Mouse (Mus musculus): ENCODE measurements around the gene Slit3. TPM values are rescaled to one million over a fixed set of nuclear protein-coding genes. Genes with fewer than 3 reads are reported as not detected.

Gene Slit3
- total and polyA plus RNA-seq, 3 experiments = 0.76 TPM; not detected in 2

DNA sequence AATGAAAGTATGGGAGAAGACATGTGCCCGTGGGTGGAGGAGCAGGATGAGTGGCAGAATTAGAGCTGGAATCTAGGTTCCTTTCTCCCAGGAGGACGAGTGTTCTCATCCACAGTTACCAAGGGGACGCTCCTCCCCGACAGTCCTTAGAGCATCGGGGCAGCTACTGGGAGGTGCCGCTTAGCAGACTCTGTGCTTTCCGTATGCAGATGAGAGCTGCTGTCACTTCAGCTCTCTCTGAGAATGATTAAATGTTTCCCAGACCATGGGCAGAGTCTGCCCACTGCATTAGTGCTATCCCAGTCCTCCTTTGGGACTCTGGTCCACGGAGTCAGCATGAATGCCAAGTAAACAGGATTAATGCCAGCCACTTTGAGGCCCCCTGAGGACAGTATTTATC is 359.1 kb downstream of the Slit3 start:
- DNase-seq (ENCODE audit: low spot score) = no peak
- Histone ChIP-seq H3K27me3 (ENCODE audit: insufficient read depth, low read length) (no peaks in the 10 kb centered on the region), H3K4me1 (ENCODE audit: insufficient read depth, low read depth, low read length) (no peaks in the 10 kb centered on the region), H3K9me3 (replicated peaks) (peaks cover 49% of the 10 kb centered on the region), H3K36me3 (replicated peaks) (no peaks in the 10 kb centered on the region), H3K4me3 (ENCODE audit: low read depth, low read length) (no peak overlapping the region)
- no peak for ATAC-seq (ENCODE audit: extremely low read depth, insufficient number of reproducible peaks, low FRiP score, poor library complexity, severe bottlenecking)
- TF ChIP-seq POLR2AphosphoS5 (IDR thresholded peaks at IDR 0.05; ENCODE audit: insufficient replicate concordance, low read depth, low read length) = no peak
- TF ChIP-seq GATA1 (IDR thresholded peaks at IDR 0.05; ENCODE audit: borderline replicate concordance, low read length) = no peak
- TF ChIP-seq CTCF (IDR thresholded peaks at IDR 0.05; ENCODE audit: low read depth, low read length) = no peak
- TF ChIP-seq GATA2 (IDR thresholded peaks at IDR 0.05; ENCODE audit: borderline replicate concordance, low read depth, low read length) = no peak
- no peak for TF ChIP-seq TAL1 (conservative IDR thresholded peaks at IDR 0.05; ENCODE audit: low read depth, low read length)

DNA sequence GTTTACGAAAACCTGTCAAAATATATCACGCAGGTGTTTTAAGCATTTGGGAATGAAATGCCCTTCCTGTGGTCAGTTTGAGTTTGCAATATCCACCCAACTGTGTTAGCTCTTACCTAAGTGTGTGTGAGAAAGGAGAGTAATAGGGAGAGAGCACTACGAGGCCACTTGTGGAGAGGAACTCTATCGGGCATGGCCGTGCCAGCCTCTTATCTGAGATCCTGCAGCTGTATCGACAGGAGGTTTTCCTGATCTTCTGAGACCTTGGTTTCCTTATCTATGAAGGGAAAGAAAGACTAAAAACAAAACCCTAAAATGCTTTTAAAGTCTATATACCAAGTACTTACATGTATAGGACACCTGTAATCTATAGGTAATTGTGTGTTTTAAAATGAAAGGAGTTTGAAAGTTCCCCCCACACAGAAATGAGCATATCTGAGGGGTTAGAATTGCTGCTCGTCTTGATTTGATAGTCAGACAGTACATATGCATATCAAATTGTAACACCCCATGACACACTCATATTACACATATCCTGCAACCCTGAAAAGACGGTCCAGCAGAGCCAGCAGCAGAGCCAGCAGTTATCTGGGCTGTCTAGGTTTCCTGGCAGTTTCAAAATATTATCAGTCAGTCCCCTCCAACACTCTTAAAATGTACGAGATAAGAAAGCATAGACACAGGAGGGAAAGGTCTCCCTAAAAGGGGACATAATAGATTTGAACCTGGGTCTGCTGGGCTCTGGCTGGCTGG is 360.8 kb downstream of the Slit3 start:
- ATAC-seq (ENCODE audit: extremely low read depth, insufficient number of reproducible peaks, low FRiP score, poor library complexity, severe bottlenecking) = no peak
- H3K9me3 ChIP-seq (replicated peaks) = peaks cover 46% of the 10 kb centered on the region
- H3K27me3 ChIP-seq (ENCODE audit: insufficient read depth, low read length) = no peaks in the 10 kb centered on the region
- no peak for TF ChIP-seq TAL1 (conservative IDR thresholded peaks at IDR 0.05; ENCODE audit: low read depth, low read length)
- TF ChIP-seq GATA2 (IDR thresholded peaks at IDR 0.05; ENCODE audit: borderline replicate concordance, low read depth, low read length) = no peak
- TF ChIP-seq GATA1 (IDR thresholded peaks at IDR 0.05; ENCODE audit: borderline replicate concordance, low read length) = no peak
- no peak for TF ChIP-seq POLR2AphosphoS5 (IDR thresholded peaks at IDR 0.05; ENCODE audit: insufficient replicate concordance, low read depth, low read length)
- TF ChIP-seq CTCF (IDR thresholded peaks at IDR 0.05; ENCODE audit: low read depth, low read length) = no peak
- no peaks in the 10 kb centered on the region for H3K4me1 ChIP-seq (ENCODE audit: insufficient read depth, low read depth, low read length)
- no peaks in the 10 kb centered on the region for H3K36me3 ChIP-seq (replicated peaks)
- H3K4me3 ChIP-seq (ENCODE audit: low read depth, low read length) = no peak overlapping the region
- no peak for DNase-seq (ENCODE audit: low spot score)

DNA sequence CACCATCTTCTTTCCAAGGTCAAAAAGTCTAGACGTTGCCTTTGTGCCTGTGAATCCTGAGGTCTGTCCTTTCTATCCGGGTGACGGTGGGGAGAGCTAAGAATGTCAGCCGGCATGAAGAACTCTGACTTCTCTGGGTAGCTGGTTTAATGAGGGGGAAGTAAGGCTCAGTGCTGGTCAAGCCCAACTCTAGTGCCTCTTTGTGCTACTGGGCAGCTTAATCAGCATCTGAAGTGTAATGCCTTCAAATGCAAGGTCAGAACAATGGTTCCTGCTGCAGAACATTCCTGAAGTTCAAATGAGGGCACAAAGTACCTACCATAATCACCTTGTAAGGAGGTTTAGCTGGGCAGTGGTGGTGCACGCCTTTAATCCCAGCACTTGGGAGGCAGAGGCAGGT is 366.9 kb downstream of the Slit3 start:
- TF ChIP-seq TAL1 (conservative IDR thresholded peaks at IDR 0.05; ENCODE audit: low read depth, low read length) = no peak
- H3K4me1 ChIP-seq (ENCODE audit: insufficient read depth, low read depth, low read length) = no peaks in the 10 kb centered on the region
- DNase-seq (ENCODE audit: low spot score) (no peak), ATAC-seq (ENCODE audit: extremely low read depth, insufficient number of reproducible peaks, low FRiP score, poor library complexity, severe bottlenecking) (no peak)
- peaks cover 41% of the 10 kb centered on the region for H3K9me3 ChIP-seq (replicated peaks)
- no peaks in the 10 kb centered on the region for H3K27me3 ChIP-seq (ENCODE audit: insufficient read depth, low read length)
- H3K36me3 ChIP-seq (replicated peaks) = no peaks in the 10 kb centered on the region
- no peak overlapping the region for H3K4me3 ChIP-seq (ENCODE audit: low read depth, low read length)

DNA sequence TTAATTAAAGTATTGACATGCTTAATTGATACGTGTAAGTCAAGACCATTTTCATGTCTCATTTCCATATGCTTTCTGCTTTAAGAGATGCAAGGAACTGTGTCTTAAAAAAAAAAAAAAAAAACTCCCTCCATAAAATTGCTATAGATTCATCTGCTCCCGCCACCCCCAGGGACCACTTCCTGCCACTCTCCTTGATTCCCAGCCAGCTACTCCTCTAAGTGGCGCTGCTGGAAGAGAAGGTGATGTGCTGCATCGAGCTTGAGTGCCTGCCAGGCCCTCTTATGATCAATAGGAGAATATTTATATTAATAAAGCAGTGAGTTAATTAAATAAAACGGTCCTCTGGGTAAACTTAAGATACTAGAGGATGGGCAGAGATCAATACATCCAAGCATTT is 370.7 kb downstream of the Slit3 start:
- TF ChIP-seq CTCF (IDR thresholded peaks at IDR 0.05; ENCODE audit: low read depth, low read length) = no peak
- no peak for TF ChIP-seq GATA2 (IDR thresholded peaks at IDR 0.05; ENCODE audit: borderline replicate concordance, low read depth, low read length)
- no peak for TF ChIP-seq TAL1 (conservative IDR thresholded peaks at IDR 0.05; ENCODE audit: low read depth, low read length)
- TF ChIP-seq POLR2AphosphoS5 (IDR thresholded peaks at IDR 0.05; ENCODE audit: insufficient replicate concordance, low read depth, low read length) = no peak
- no peak for TF ChIP-seq GATA1 (IDR thresholded peaks at IDR 0.05; ENCODE audit: borderline replicate concordance, low read length)
- ATAC-seq (ENCODE audit: extremely low read depth, insufficient number of reproducible peaks, low FRiP score, poor library complexity, severe bottlenecking) = no peak
- H3K9me3 ChIP-seq (replicated peaks) = peaks cover 54% of the 10 kb centered on the region
- no peak overlapping the region for H3K4me3 ChIP-seq (ENCODE audit: low read depth, low read length)
- H3K4me1 ChIP-seq (ENCODE audit: insufficient read depth, low read depth, low read length) = no peaks in the 10 kb centered on the region
- no peaks in the 10 kb centered on the region for H3K27me3 ChIP-seq (ENCODE audit: insufficient read depth, low read length)
- H3K36me3 ChIP-seq (replicated peaks) = no peaks in the 10 kb centered on the region
- no peak for DNase-seq (ENCODE audit: low spot score)

DNA sequence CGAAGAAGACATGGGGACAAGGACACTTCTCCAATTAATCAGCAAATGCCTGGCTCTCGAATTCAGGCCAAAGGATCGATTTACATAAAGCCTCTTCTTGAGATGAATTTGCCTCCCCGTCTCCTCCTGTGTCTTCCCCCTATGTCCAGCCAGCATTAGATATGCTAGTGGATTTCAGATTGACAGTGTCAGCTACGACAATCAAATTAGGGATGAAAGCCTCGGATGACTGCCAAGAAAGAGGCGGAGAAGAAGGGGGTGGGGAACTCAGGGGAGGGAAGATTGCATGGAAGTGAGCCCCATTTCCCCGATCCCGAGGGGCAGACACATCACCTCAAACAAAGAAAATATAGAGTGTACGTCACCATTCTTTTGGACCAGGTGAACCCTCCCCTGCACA is 375.9 kb downstream of the Slit3 start:
- TF ChIP-seq POLR2AphosphoS5 (IDR thresholded peaks at IDR 0.05; ENCODE audit: insufficient replicate concordance, low read depth, low read length) = no peak
- no peak for TF ChIP-seq TAL1 (conservative IDR thresholded peaks at IDR 0.05; ENCODE audit: low read depth, low read length)
- TF ChIP-seq GATA2 (IDR thresholded peaks at IDR 0.05; ENCODE audit: borderline replicate concordance, low read depth, low read length) = no peak
- TF ChIP-seq CTCF (IDR thresholded peaks at IDR 0.05; ENCODE audit: low read depth, low read length) = no peak
- no peak for TF ChIP-seq GATA1 (IDR thresholded peaks at IDR 0.05; ENCODE audit: borderline replicate concordance, low read length)
- H3K4me3 ChIP-seq (ENCODE audit: low read depth, low read length) = no peak overlapping the region
- ATAC-seq (ENCODE audit: extremely low read depth, insufficient number of reproducible peaks, low FRiP score, poor library complexity, severe bottlenecking) = no peak
- no peaks in the 10 kb centered on the region for H3K36me3 ChIP-seq (replicated peaks)
- H3K27me3 ChIP-seq (ENCODE audit: insufficient read depth, low read length) = no peaks in the 10 kb centered on the region
- peaks cover 62% of the 10 kb centered on the region for H3K9me3 ChIP-seq (replicated peaks)
- no peak for DNase-seq (ENCODE audit: low spot score)
- H3K4me1 ChIP-seq (ENCODE audit: insufficient read depth, low read depth, low read length) = no peaks in the 10 kb centered on the region

DNA sequence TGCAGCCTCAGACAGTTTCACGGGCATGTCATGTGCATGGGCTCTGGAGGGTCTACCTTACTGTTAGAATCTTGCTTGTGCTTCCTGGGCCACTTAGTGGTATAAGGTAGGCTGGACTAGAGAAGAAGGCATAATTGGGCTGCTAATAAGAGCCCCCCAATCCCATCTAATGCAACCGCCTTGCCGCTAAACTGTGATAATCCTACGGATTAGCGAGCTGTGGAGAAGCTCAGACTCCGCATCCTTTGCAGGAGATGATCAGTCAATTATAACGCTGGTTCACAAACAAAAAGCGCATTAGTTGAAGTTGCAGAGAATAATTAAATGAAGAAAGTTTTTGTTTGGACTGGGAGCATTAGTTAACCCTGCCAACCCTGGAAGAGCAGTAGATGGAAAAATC is 376.9 kb downstream of the Slit3 start:
- ATAC-seq (ENCODE audit: extremely low read depth, insufficient number of reproducible peaks, low FRiP score, poor library complexity, severe bottlenecking) (no peak), DNase-seq (ENCODE audit: low spot score) (no peak)
- Histone ChIP-seq H3K36me3 (replicated peaks) (no peaks in the 10 kb centered on the region), H3K9me3 (replicated peaks) (peaks cover 63% of the 10 kb centered on the region), H3K4me1 (ENCODE audit: insufficient read depth, low read depth, low read length) (no peaks in the 10 kb centered on the region), H3K4me3 (ENCODE audit: low read depth, low read length) (no peak overlapping the region), H3K27me3 (ENCODE audit: insufficient read depth, low read length) (no peaks in the 10 kb centered on the region)
- TF ChIP-seq POLR2AphosphoS5 (IDR thresholded peaks at IDR 0.05; ENCODE audit: insufficient replicate concordance, low read depth, low read length) (no peak), TAL1 (conservative IDR thresholded peaks at IDR 0.05; ENCODE audit: low read depth, low read length) (no peak), CTCF (IDR thresholded peaks at IDR 0.05; ENCODE audit: low read depth, low read length) (no peak), GATA1 (IDR thresholded peaks at IDR 0.05; ENCODE audit: borderline replicate concordance, low read length) (no peak), GATA2 (IDR thresholded peaks at IDR 0.05; ENCODE audit: borderline replicate concordance, low read depth, low read length) (no peak)

All from G1E (cell line).